Mouse (Mus musculus) thymus, adult 18-20 months (tissue): ENCODE data around the gene Mipep.

Experiments
- DNase-seq, 2 experiments: peaks; one replicate each; pipeline ENCODE4 v3.0.0; 2022; ENCODE audit warnings: mixed read lengths in 2 of 2

The Mipep gene

GRCm38 (mm10) chr14:60805871-60806270, 21.5 kb downstream of the Mipep start:
- no peak for DNase-seq

- DNase-seq = no peak
These were observed 22.5 kb downstream of the Mipep start for GRCm38 (mm10) chr14:60806891-60807344.

GRCm38 (mm10) chr14:60809881-60810280, 25.5 kb downstream of the Mipep start:
- no peak for DNase-seq

- DNase-seq = no peak
These were observed 27.2 kb downstream of the Mipep start for GRCm38 (mm10) chr14:60811547-60811946.

- DNase-seq = no peak
These were observed 30.7 kb downstream of the Mipep start for GRCm38 (mm10) chr14:60815098-60815497.

- DNase-seq = no peak
These were observed 33.7 kb downstream of the Mipep start for GRCm38 (mm10) chr14:60818045-60818444.

GRCm38 (mm10) chr14:60830096-60830495, 45.7 kb downstream of the Mipep start:
- no peak for DNase-seq

- DNase-seq = no peak
These were observed 52.3 kb downstream of the Mipep start for GRCm38 (mm10) chr14:60836709-60837108.

GRCm38 (mm10) chr14:60839654-60840053, 55.3 kb downstream of the Mipep start:
- no peak for DNase-seq

GRCm38 (mm10) chr14:60841977-60842659, 57.7 kb downstream of the Mipep start:
- no peak for DNase-seq

- DNase-seq = no peak
These were observed 59.2 kb downstream of the Mipep start for GRCm38 (mm10) chr14:60843596-60843995.

- no peak for DNase-seq
These were observed 61.1 kb downstream of the Mipep start for GRCm38 (mm10) chr14:60845261-60846045.

GRCm38 (mm10) chr14:60846174-60846573, 61.8 kb downstream of the Mipep start:
- DNase-seq = no peak

- no peak for DNase-seq
These were observed 63.8 kb downstream of the Mipep start for GRCm38 (mm10) chr14:60848194-60848593.

- DNase-seq = no peak
These were observed 65.7 kb downstream of the Mipep start for GRCm38 (mm10) chr14:60850101-60850500.

- no peak for DNase-seq
These were observed 67.3 kb downstream of the Mipep start for GRCm38 (mm10) chr14:60851632-60852031.

- DNase-seq = no peak
These were observed 72.0 kb downstream of the Mipep start for GRCm38 (mm10) chr14:60856199-60856912.

GRCm38 (mm10) chr14:60856913-60857300, 72.5 kb downstream of the Mipep start:
- DNase-seq = no peak

GRCm38 (mm10) chr14:60863396-60863795, 79.0 kb downstream of the Mipep start:
- no peak for DNase-seq

GRCm38 (mm10) chr14:60866399-60866798, 82.0 kb downstream of the Mipep start:
- DNase-seq = no peak

- DNase-seq = no peak
These were observed 84.0 kb downstream of the Mipep start for GRCm38 (mm10) chr14:60868325-60868724.

GRCm38 (mm10) chr14:60871831-60872230, 87.5 kb downstream of the Mipep start:
- no peak for DNase-seq

GRCm38 (mm10) chr14:60882106-60882505, 97.7 kb downstream of the Mipep start:
- no peak for DNase-seq

GRCm38 (mm10) chr14:60882681-60883080, 98.3 kb downstream of the Mipep start:
- DNase-seq = no peak
